Mouse (Mus musculus): ENCODE measurements at regions not wholly inside any gene's neighbourhood (a gene's known extent, or its start where the extent isn't known, plus 50 kb on each side); places are given as distances from the start of the nearest gene placed in this dataset.

DNA sequence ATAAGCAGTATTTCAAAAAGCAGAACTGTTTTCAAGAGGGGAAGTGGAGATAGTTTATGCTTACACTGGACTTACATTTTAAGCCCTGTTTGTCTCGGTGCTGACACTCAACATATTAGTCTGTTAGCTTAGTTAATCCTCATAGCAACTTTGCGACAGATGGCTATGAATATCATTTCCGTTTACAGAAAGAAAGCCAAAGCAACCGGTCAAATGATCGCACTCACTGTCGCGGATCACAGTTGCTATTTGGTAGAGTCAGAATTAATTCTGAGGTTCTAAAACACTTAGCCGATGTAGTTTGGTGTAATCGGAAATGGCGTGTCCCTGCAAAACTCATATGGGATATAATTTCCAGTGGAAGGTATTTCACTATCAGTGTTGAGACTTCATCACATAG lies 469.3 kb upstream of the Smc2 start:
- no peaks in the 10 kb centered on the region for H3K79me2 ChIP-seq (ENCODE audit: control insufficient read depth, insufficient read depth)
- no peak overlapping the region for H3ac ChIP-seq (ENCODE audit: control insufficient read depth, insufficient read length)
- no peaks in the 10 kb centered on the region for H3K36me3 ChIP-seq (ENCODE audit: control insufficient read depth, insufficient read depth)
- H3K4me2 ChIP-seq (ENCODE audit: low read depth), result peak overlapping the region; percentile 27
- no peak overlapping the region for H3K4me3 ChIP-seq
- TF ChIP-seq POLR2AphosphoS2 (IDR thresholded peaks at IDR 0.05; ENCODE audit: insufficient read length, low read depth) (no peak), REST (IDR thresholded peaks at IDR 0.05; ENCODE audit: insufficient read depth, insufficient read length) (no peak), USF1 (IDR thresholded peaks at IDR 0.05; ENCODE audit: low read depth) (no peak), TCF12 (IDR thresholded peaks at IDR 0.05; ENCODE audit: insufficient read depth, poor library complexity, severe bottlenecking) (no peak), TCF3 (IDR thresholded peaks at IDR 0.05; ENCODE audit: insufficient read length, low read depth) (no peak), E2F4 (IDR thresholded peaks at IDR 0.05; ENCODE audit: insufficient read depth) (no peak), POLR2A (IDR thresholded peaks at IDR 0.05; ENCODE audit: insufficient read length, low read depth) (no peak), CEBPB (IDR thresholded peaks at IDR 0.05; ENCODE audit: insufficient read depth, poor library complexity, severe bottlenecking) (no peak), MYOG (IDR thresholded peaks at IDR 0.05; ENCODE audit: control insufficient read depth in 1 of 3, insufficient read depth in 1 of 3, insufficient read length in 2 of 3, low read depth in 2 of 3) (no peak), MAX (IDR thresholded peaks at IDR 0.05; ENCODE audit: low read depth) (no peak), MYOD1 (IDR thresholded peaks at IDR 0.05; ENCODE audit: control insufficient read depth in 1 of 3, insufficient read length in 2 of 3, low read depth in 2 of 3) (no peak), SRF (IDR thresholded peaks at IDR 0.05; ENCODE audit: control insufficient read depth, insufficient read length, low read depth) (no peak)
- no peaks in the 10 kb centered on the region for H3K27me3 ChIP-seq (ENCODE audit: control insufficient read depth, insufficient read depth, insufficient read length)

- Histone ChIP-seq H3K79me2 (ENCODE audit: control insufficient read depth, insufficient read depth) (no peaks in the 10 kb centered on the region), H3ac (ENCODE audit: control insufficient read depth, insufficient read length) (no peak overlapping the region), H3K4me2 (ENCODE audit: low read depth) (no peak overlapping the region), H3K27me3 (ENCODE audit: control insufficient read depth, insufficient read depth, insufficient read length) (no peaks in the 10 kb centered on the region), H3K36me3 (ENCODE audit: control insufficient read depth, insufficient read depth) (no peaks in the 10 kb centered on the region), H3K4me3 (no peak overlapping the region)
- TF ChIP-seq TCF3 (IDR thresholded peaks at IDR 0.05; ENCODE audit: insufficient read length, low read depth), result no peak
- no peak for TF ChIP-seq CEBPB (IDR thresholded peaks at IDR 0.05; ENCODE audit: insufficient read depth, poor library complexity, severe bottlenecking)
- no peak for TF ChIP-seq E2F4 (IDR thresholded peaks at IDR 0.05; ENCODE audit: insufficient read depth)
- no peak for TF ChIP-seq MYOD1 (IDR thresholded peaks at IDR 0.05; ENCODE audit: control insufficient read depth in 1 of 3, insufficient read length in 2 of 3, low read depth in 2 of 3)
- no peak for TF ChIP-seq USF1 (IDR thresholded peaks at IDR 0.05; ENCODE audit: low read depth)
- TF ChIP-seq MAX (IDR thresholded peaks at IDR 0.05; ENCODE audit: low read depth), result no peak
- TF ChIP-seq MYOG (IDR thresholded peaks at IDR 0.05; ENCODE audit: control insufficient read depth in 1 of 3, insufficient read depth in 1 of 3, insufficient read length in 2 of 3, low read depth in 2 of 3), result no peak
- no peak for TF ChIP-seq REST (IDR thresholded peaks at IDR 0.05; ENCODE audit: insufficient read depth, insufficient read length)
- no peak for TF ChIP-seq TCF12 (IDR thresholded peaks at IDR 0.05; ENCODE audit: insufficient read depth, poor library complexity, severe bottlenecking)
- TF ChIP-seq POLR2AphosphoS2 (IDR thresholded peaks at IDR 0.05; ENCODE audit: insufficient read length, low read depth), result no peak
- TF ChIP-seq SRF (IDR thresholded peaks at IDR 0.05; ENCODE audit: control insufficient read depth, insufficient read length, low read depth), result no peak
- no peak for TF ChIP-seq POLR2A (IDR thresholded peaks at IDR 0.05; ENCODE audit: insufficient read length, low read depth)
These were observed 460.1 kb upstream of the Smc2 start for GRCm38 (mm10) chr4:51978962-51979361.

GRCm38 (mm10) chr4:51992482-51992881 lies 446.6 kb upstream of the Smc2 start:
- H3K27me3 ChIP-seq (ENCODE audit: control insufficient read depth, insufficient read depth, insufficient read length), result no peaks in the 10 kb centered on the region
- H3K4me2 ChIP-seq (ENCODE audit: low read depth), result no peak overlapping the region
- no peaks in the 10 kb centered on the region for H3K79me2 ChIP-seq (ENCODE audit: control insufficient read depth, insufficient read depth)
- H3ac ChIP-seq (ENCODE audit: control insufficient read depth, insufficient read length), result no peak overlapping the region
- TF ChIP-seq USF1 (IDR thresholded peaks at IDR 0.05; ENCODE audit: low read depth) (no peak), TCF12 (IDR thresholded peaks at IDR 0.05; ENCODE audit: insufficient read depth, poor library complexity, severe bottlenecking) (no peak), E2F4 (IDR thresholded peaks at IDR 0.05; ENCODE audit: insufficient read depth) (no peak), REST (IDR thresholded peaks at IDR 0.05; ENCODE audit: insufficient read depth, insufficient read length) (no peak), POLR2AphosphoS2 (IDR thresholded peaks at IDR 0.05; ENCODE audit: insufficient read length, low read depth) (no peak), MYOG (IDR thresholded peaks at IDR 0.05; ENCODE audit: control insufficient read depth in 1 of 3, insufficient read depth in 1 of 3, insufficient read length in 2 of 3, low read depth in 2 of 3) (no peak), TCF3 (IDR thresholded peaks at IDR 0.05; ENCODE audit: insufficient read length, low read depth) (no peak), SRF (IDR thresholded peaks at IDR 0.05; ENCODE audit: control insufficient read depth, insufficient read length, low read depth) (no peak), CEBPB (IDR thresholded peaks at IDR 0.05; ENCODE audit: insufficient read depth, poor library complexity, severe bottlenecking) (no peak), MAX (IDR thresholded peaks at IDR 0.05; ENCODE audit: low read depth) (no peak), MYOD1 (IDR thresholded peaks at IDR 0.05; ENCODE audit: control insufficient read depth in 1 of 3, insufficient read length in 2 of 3, low read depth in 2 of 3) (no peak), POLR2A (IDR thresholded peaks at IDR 0.05; ENCODE audit: insufficient read length, low read depth) (no peak)
- H3K36me3 ChIP-seq (ENCODE audit: control insufficient read depth, insufficient read depth), result no peaks in the 10 kb centered on the region
- H3K4me3 ChIP-seq, result no peak overlapping the region

- TF ChIP-seq E2F4 (IDR thresholded peaks at IDR 0.05; ENCODE audit: insufficient read depth), result no peak
- no peak for TF ChIP-seq TCF3 (IDR thresholded peaks at IDR 0.05; ENCODE audit: insufficient read length, low read depth)
- TF ChIP-seq REST (IDR thresholded peaks at IDR 0.05; ENCODE audit: insufficient read depth, insufficient read length), result no peak
- no peak for TF ChIP-seq MYOG (IDR thresholded peaks at IDR 0.05; ENCODE audit: control insufficient read depth in 1 of 3, insufficient read depth in 1 of 3, insufficient read length in 2 of 3, low read depth in 2 of 3)
- no peak for TF ChIP-seq TCF12 (IDR thresholded peaks at IDR 0.05; ENCODE audit: insufficient read depth, poor library complexity, severe bottlenecking)
- no peak for TF ChIP-seq CEBPB (IDR thresholded peaks at IDR 0.05; ENCODE audit: insufficient read depth, poor library complexity, severe bottlenecking)
- no peak for TF ChIP-seq POLR2AphosphoS2 (IDR thresholded peaks at IDR 0.05; ENCODE audit: insufficient read length, low read depth)
- no peak for TF ChIP-seq POLR2A (IDR thresholded peaks at IDR 0.05; ENCODE audit: insufficient read length, low read depth)
- TF ChIP-seq MYOD1 (IDR thresholded peaks at IDR 0.05; ENCODE audit: control insufficient read depth in 1 of 3, insufficient read length in 2 of 3, low read depth in 2 of 3), result no peak
- TF ChIP-seq SRF (IDR thresholded peaks at IDR 0.05; ENCODE audit: control insufficient read depth, insufficient read length, low read depth), result no peak
- TF ChIP-seq USF1 (IDR thresholded peaks at IDR 0.05; ENCODE audit: low read depth), result no peak
- no peak for TF ChIP-seq MAX (IDR thresholded peaks at IDR 0.05; ENCODE audit: low read depth)
- Histone ChIP-seq H3K36me3 (ENCODE audit: control insufficient read depth, insufficient read depth) (no peaks in the 10 kb centered on the region), H3K4me2 (ENCODE audit: low read depth) (no peak overlapping the region)
These were observed 402.2 kb upstream of the Smc2 start for GRCm38 (mm10) chr4:52036765-52037353.

More at GRCm38 (mm10) chr4:52036765-52037353, 402.2 kb upstream of the Smc2 start:
- H3K79me2 ChIP-seq (ENCODE audit: control insufficient read depth, insufficient read depth), result no peaks in the 10 kb centered on the region
- no peak overlapping the region for H3K4me3 ChIP-seq
- H3ac ChIP-seq (ENCODE audit: control insufficient read depth, insufficient read length), result no peak overlapping the region
- H3K27me3 ChIP-seq (ENCODE audit: control insufficient read depth, insufficient read depth, insufficient read length), result no peaks in the 10 kb centered on the region
